Mouse (Mus musculus): ENCODE measurements at regions not wholly inside any gene's neighbourhood (a gene's known extent, or its start where the extent isn't known, plus 50 kb on each side); places are given as distances from the start of the nearest gene placed in this dataset.
"Not testable (repeated sequence)": the region's sequence is repeated elsewhere in the genome, so short reads cannot be mapped to it uniquely, and the experiment has no call there.

GRCm38 (mm10) chr3:21860915-21861635 lies 215.4 kb upstream of the Tbl1xr1 start:
- DNase-seq (ENCODE audit: low spot score in 2 of 2): no peak

- DNase-seq (ENCODE audit: low spot score in 2 of 2): no peak
These were observed 214.8 kb upstream of the Tbl1xr1 start for GRCm38 (mm10) chr3:21861636-21861970.

- no peak for DNase-seq (ENCODE audit: low spot score in 2 of 2)
These were observed 212.1 kb upstream of the Tbl1xr1 start for GRCm38 (mm10) chr3:21864391-21864790.

- DNase-seq (ENCODE audit: low spot score in 2 of 2): no peak
These were observed 210.6 kb upstream of the Tbl1xr1 start for GRCm38 (mm10) chr3:21865856-21866255.

- DNase-seq (ENCODE audit: low spot score in 2 of 2): no peak
These were observed 198.1 kb upstream of the Tbl1xr1 start for GRCm38 (mm10) chr3:21878396-21878795.

- DNase-seq (ENCODE audit: low spot score in 2 of 2): no peak
These were observed 192.2 kb upstream of the Tbl1xr1 start for GRCm38 (mm10) chr3:21884216-21884615.

- DNase-seq (ENCODE audit: low spot score in 2 of 2): no peak
These were observed 187.7 kb upstream of the Tbl1xr1 start for GRCm38 (mm10) chr3:21888710-21889109.

GRCm38 (mm10) chr3:21891819-21892480 lies 184.5 kb upstream of the Tbl1xr1 start:
- DNase-seq (ENCODE audit: low spot score in 2 of 2): no peak

- DNase-seq (ENCODE audit: low spot score in 2 of 2): no peak
These were observed 183.5 kb upstream of the Tbl1xr1 start for GRCm38 (mm10) chr3:21892864-21893404.

GRCm38 (mm10) chr3:21895551-21895950 lies 180.9 kb upstream of the Tbl1xr1 start:
- DNase-seq (ENCODE audit: low spot score in 2 of 2): no peak

- DNase-seq (ENCODE audit: low spot score in 2 of 2): no peak
These were observed 178.2 kb upstream of the Tbl1xr1 start for GRCm38 (mm10) chr3:21898241-21898640.

GRCm38 (mm10) chr3:21905384-21906073 lies 170.9 kb upstream of the Tbl1xr1 start:
- DNase-seq (ENCODE audit: low spot score in 2 of 2): no peak

- DNase-seq (ENCODE audit: low spot score in 2 of 2): no peak
These were observed 167.6 kb upstream of the Tbl1xr1 start for GRCm38 (mm10) chr3:21908828-21909227.

GRCm38 (mm10) chr3:21910080-21910479 lies 166.4 kb upstream of the Tbl1xr1 start:
- DNase-seq (ENCODE audit: low spot score in 2 of 2): no peak

GRCm38 (mm10) chr3:21911071-21911470 lies 165.4 kb upstream of the Tbl1xr1 start:
- peak; percentile 41 to 53 for DNase-seq (ENCODE audit: low spot score in 2 of 2)

- DNase-seq (ENCODE audit: low spot score in 2 of 2): peak; percentile 47 to 60
These were observed 159.1 kb upstream of the Tbl1xr1 start for GRCm38 (mm10) chr3:21917228-21917910.

- DNase-seq (ENCODE audit: low spot score in 2 of 2): no peak
These were observed 158.0 kb upstream of the Tbl1xr1 start for GRCm38 (mm10) chr3:21918431-21918830.

- DNase-seq (ENCODE audit: low spot score in 2 of 2): no peak
These were observed 156.5 kb upstream of the Tbl1xr1 start for GRCm38 (mm10) chr3:21919931-21920330.

- no peak for DNase-seq (ENCODE audit: low spot score in 2 of 2)
These were observed 144.5 kb upstream of the Tbl1xr1 start for GRCm38 (mm10) chr3:21931951-21932350.

GRCm38 (mm10) chr3:21932696-21933095 lies 143.8 kb upstream of the Tbl1xr1 start:
- DNase-seq (ENCODE audit: low spot score in 2 of 2): not testable (repeated sequence)

GRCm38 (mm10) chr3:21934731-21935271 lies 141.7 kb upstream of the Tbl1xr1 start:
- peak; percentile 40 to 49 for DNase-seq (ENCODE audit: low spot score in 2 of 2)

All from spleen, postnatal 36 days (tissue).